Mouse (Mus musculus) forebrain, embryonic 11.5 days (tissue): ENCODE measurements around the gene Fgfr3. TPM values are rescaled to one million over a fixed set of nuclear protein-coding genes. Genes with fewer than 3 reads are reported as not detected.

Source experiments
- ATAC-seq: fragments of 200-750 bp; cut with Nextera tagmentation; replicated peaks from 2 replicates; pipeline ENCODE4 v1.8.0; 2017; ENCODE audit warnings: moderate TSS enrichment; ENCODE audit not compliant: low FRiP score
- DNase-seq: peaks from one replicate; pipeline ENCODE4 v3.0.0-alpha.2; 2017; ENCODE audit warnings: low spot score
- H3K27ac ChIP-seq: fragments of 300-500 bp; sonication (generic); 2 replicates; pipeline ENCODE4 v1.5.1; 2014; ENCODE audit warnings: low read depth, low read length
- H3K27me3 ChIP-seq: fragments of 300-500 bp; sonication (generic); 2 replicates; pipeline ENCODE4 v1.6.1; 2014; ENCODE audit warnings: mild to moderate bottlenecking, low read length, mixed read lengths; ENCODE audit not compliant: control insufficient read depth, insufficient read depth
- H3K36me3 ChIP-seq: fragments of 300-500 bp; sonication (generic); 2 replicates; pipeline ENCODE4 v1.6.1; 2014; ENCODE audit warnings: mild to moderate bottlenecking, low read length, moderate library complexity, mixed read lengths; ENCODE audit not compliant: control insufficient read depth, insufficient read depth
- H3K4me1 ChIP-seq: fragments of 300-500 bp; sonication (generic); replicated peaks from 2 replicates; pipeline ENCODE4 v1.6.1; 2014; ENCODE audit warnings: low read length, mixed read lengths; ENCODE audit not compliant: control insufficient read depth, insufficient read depth
- H3K4me2 ChIP-seq: fragments of 300-500 bp; sonication (generic); 2 replicates; pipeline ENCODE4 v1.6.1; 2014; ENCODE audit warnings: low read depth, mild to moderate bottlenecking, low read length, moderate library complexity, mixed read lengths; ENCODE audit not compliant: severe bottlenecking
- H3K4me3 ChIP-seq: fragments of 300-500 bp; sonication (generic); 2 replicates; pipeline ENCODE4 v1.5.1; 2014; ENCODE audit warnings: low read depth, low read length
- H3K9ac ChIP-seq: fragments of 300-500 bp; sonication (generic); 2 replicates; pipeline ENCODE4 v1.6.1; 2014; ENCODE audit warnings: low read length
- H3K9me3 ChIP-seq: fragments of 300-500 bp; sonication (generic); 2 replicates; pipeline ENCODE4 v1.6.1; 2016; ENCODE audit warnings: low read length, mixed read lengths; ENCODE audit not compliant: control insufficient read depth
- WGBS: fragments of 180-500 bp; shearing (Covaris S2); extraction: QIAGEN DNeasy Blood & Tissue Kit; methylation state at CpG from one replicate; pipeline ENCODE4 v1.1.7; 2014; 5-methylcytosine and 5-hydroxymethylcytosine counted together
- polyA plus RNA-seq: library from polyadenylated mRNA; unstranded; fragments of >200 nt; fragmentation: Nextera tagmentation; extraction: Ambion mirVana; gene quantifications from 2 replicates; pipeline ENCODE4 v1.2.1, GENCODE M21; 2014

Fgfr3 gene
- polyA plus RNA-seq, result 100 and 105 TPM in 2 replicates

- Histone ChIP-seq H3K9me3 (no peaks in the 10 kb centered on the region), H3K4me1 (peaks cover 26% of the 10 kb centered on the region), H3K27ac (peak within 1 kb of the TSS; percentile 75), H3K9ac (peak within 1 kb of the TSS; percentile 93), H3K4me2 (peak within 1 kb of the TSS; percentile 84), H3K27me3 (peaks cover 42% of the 10 kb centered on the region), H3K4me3 (peak within 1 kb of the TSS; percentile 69), H3K36me3 (no peaks in the 10 kb centered on the region; the same call in 1 of the 2 replicates)
- ATAC-seq (peak; percentile 79), DNase-seq (peak; percentile 88)
- WGBS, result under 1% methylated on average over 68 of the region's 73 CpGs
These were observed at the start of gene Fgfr3 for GRCm38 (mm10) chr5:33721541-33722265. Gene Fgfr3 (plus strand): TSS chr5:33721674.

GRCm38 (mm10) chr5:33674439-33674838 is 47.0 kb upstream of the Fgfr3 start:
- no peaks in the 10 kb centered on the region for H3K9me3 ChIP-seq
- peak overlapping the region; percentile 37; the same call in 1 of the 2 replicates for H3K27ac ChIP-seq
- no peak for ATAC-seq
- no peak for DNase-seq
- H3K4me2 ChIP-seq, result no peak overlapping the region
- peaks cover 8% of the 10 kb centered on the region; the same call in 1 of the 2 replicates for H3K36me3 ChIP-seq
- no peaks in the 10 kb centered on the region for H3K27me3 ChIP-seq
- peaks cover 14% of the 10 kb centered on the region; the same call in 1 of the 2 replicates for H3K4me1 ChIP-seq
- no peak overlapping the region for H3K4me3 ChIP-seq
- no peak overlapping the region; the same call in none of the 2 replicates for H3K9ac ChIP-seq
- WGBS, result 53% methylated on average over 3 of the region's 3 CpGs

DNA sequence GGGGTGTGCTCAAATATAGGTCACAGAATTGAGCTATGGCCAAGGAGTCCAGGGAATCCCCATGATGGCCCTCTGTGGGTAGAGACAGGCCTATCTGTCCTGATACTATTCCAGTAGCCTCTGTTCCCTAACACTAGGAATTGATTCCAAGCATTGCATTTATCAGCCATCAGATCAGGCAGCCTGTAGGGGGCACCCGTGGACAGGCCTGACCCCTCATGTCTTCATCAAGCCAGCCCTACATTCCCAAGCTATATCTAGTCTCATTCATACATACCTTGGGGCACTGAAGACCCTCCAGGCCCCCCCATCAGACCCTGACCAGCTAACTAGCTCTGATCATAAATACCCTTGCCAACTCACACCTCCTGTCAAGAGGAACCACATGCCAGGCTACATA is 45.5 kb upstream of the Fgfr3 start:
- H3K9ac ChIP-seq, result no peak overlapping the region
- H3K36me3 ChIP-seq, result peaks cover 3% of the 10 kb centered on the region; the same call in 1 of the 2 replicates
- H3K4me2 ChIP-seq, result no peak overlapping the region
- ATAC-seq, result no peak; the same call in 1 of the 2 replicates
- no peak overlapping the region for H3K4me3 ChIP-seq
- no peaks in the 10 kb centered on the region for H3K9me3 ChIP-seq
- peak; percentile 86 for DNase-seq
- 3% methylated on average over 1 of the region's 1 CpGs for WGBS
- H3K27ac ChIP-seq, result no peak overlapping the region
- no peaks in the 10 kb centered on the region for H3K27me3 ChIP-seq
- H3K4me1 ChIP-seq, result peaks cover 14% of the 10 kb centered on the region; the same call in 1 of the 2 replicates

DNA sequence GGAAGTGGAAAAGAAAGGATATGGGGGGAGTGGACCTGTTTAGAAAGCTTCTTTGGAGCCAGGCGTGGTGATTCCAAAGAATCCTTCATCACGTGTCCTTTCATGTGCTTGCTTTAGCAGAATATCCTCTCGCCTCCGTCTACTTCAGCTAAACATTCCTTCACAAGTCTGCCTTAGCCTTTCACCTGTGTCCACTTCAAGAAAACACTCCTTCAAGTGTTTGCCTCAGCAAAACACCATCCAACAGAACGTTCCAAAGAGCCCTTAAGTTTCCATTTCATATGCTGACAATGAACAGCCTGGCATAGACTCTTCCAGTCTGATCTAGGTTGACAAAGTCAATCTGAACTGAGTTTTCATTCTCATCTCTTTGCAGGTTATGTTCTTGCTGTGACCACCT is 43.2 kb upstream of the Fgfr3 start:
- no peaks in the 10 kb centered on the region for H3K27me3 ChIP-seq
- H3K9me3 ChIP-seq, result no peaks in the 10 kb centered on the region
- peaks cover 9% of the 10 kb centered on the region; the same call in 1 of the 2 replicates for H3K4me1 ChIP-seq
- DNase-seq (no peak), ATAC-seq (no peak)
- no peaks in the 10 kb centered on the region for H3K36me3 ChIP-seq
- no peak overlapping the region for H3K9ac ChIP-seq
- WGBS, result 89% methylated on average over 5 of the region's 5 CpGs
- no peak overlapping the region for H3K4me2 ChIP-seq
- no peak overlapping the region for H3K4me3 ChIP-seq
- H3K27ac ChIP-seq, result no peak overlapping the region

DNA sequence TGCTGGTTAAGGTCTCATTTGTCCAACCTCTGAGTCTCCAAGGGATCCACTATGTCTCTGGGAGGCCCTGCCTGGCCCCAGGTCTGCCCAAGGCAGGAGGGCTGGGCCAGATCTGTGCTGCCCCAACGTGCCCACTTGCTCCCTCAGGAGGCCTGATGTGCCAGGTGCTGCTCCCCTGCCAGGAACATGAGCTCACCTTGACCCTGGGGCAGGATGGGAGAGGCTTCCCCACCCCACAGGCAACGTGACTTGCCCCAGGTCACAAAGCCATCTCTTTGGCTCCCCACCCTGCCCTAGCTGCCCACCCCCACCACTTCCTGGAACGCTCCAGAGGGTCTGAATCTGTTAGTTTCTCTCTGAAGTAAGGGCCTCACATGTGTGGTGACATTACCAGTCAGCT is 40.4 kb upstream of the Fgfr3 start:
- Histone ChIP-seq H3K4me1 (no peaks in the 10 kb centered on the region), H3K4me2 (no peak overlapping the region), H3K27me3 (no peaks in the 10 kb centered on the region), H3K4me3 (no peak overlapping the region), H3K36me3 (no peaks in the 10 kb centered on the region), H3K9ac (no peak overlapping the region), H3K9me3 (no peaks in the 10 kb centered on the region), H3K27ac (no peak overlapping the region)
- DNase-seq (no peak), ATAC-seq (no peak)
- 61% methylated on average over 3 of the region's 3 CpGs for WGBS

- Histone ChIP-seq H3K9ac (no peak overlapping the region), H3K4me3 (no peak overlapping the region), H3K36me3 (no peaks in the 10 kb centered on the region), H3K4me2 (no peak overlapping the region), H3K4me1 (no peaks in the 10 kb centered on the region), H3K27me3 (peaks cover 3% of the 10 kb centered on the region; the same call in 1 of the 2 replicates), H3K27ac (no peak overlapping the region), H3K9me3 (no peaks in the 10 kb centered on the region)
- WGBS, result 85% methylated on average over 15 of the region's 15 CpGs
- DNase-seq (no peak), ATAC-seq (no peak)
These were observed 39.7 kb upstream of the Fgfr3 start for GRCm38 (mm10) chr5:33681611-33682388.

DNA sequence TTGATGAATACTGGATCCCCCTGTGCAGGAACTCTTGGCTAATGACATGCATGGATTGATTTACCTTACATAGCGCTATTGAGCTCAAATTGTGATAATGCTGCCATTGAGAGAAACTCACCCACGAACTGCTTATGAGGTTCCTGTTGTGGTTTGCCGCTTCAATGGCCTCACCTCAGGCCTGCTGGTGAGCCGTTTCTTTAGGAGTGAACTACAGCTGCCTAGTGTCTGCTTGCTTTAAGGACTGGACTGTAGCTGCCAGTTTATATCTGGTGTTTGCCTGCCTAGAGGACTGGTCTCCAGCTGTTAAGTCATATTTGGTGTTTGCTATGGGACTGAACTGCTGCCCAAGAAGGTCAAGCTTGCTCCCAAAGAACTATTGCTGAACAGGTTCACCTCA is 38.5 kb upstream of the Fgfr3 start:
- no peak overlapping the region for H3K27ac ChIP-seq
- WGBS, result 69% methylated on average over 4 of the region's 4 CpGs
- no peak overlapping the region for H3K9ac ChIP-seq
- H3K4me3 ChIP-seq, result no peak overlapping the region
- DNase-seq, result no peak
- H3K36me3 ChIP-seq, result no peaks in the 10 kb centered on the region
- H3K4me1 ChIP-seq, result no peaks in the 10 kb centered on the region
- no peak for ATAC-seq
- peaks cover 6% of the 10 kb centered on the region; the same call in 1 of the 2 replicates for H3K27me3 ChIP-seq
- H3K4me2 ChIP-seq, result no peak overlapping the region
- H3K9me3 ChIP-seq, result no peaks in the 10 kb centered on the region

DNA sequence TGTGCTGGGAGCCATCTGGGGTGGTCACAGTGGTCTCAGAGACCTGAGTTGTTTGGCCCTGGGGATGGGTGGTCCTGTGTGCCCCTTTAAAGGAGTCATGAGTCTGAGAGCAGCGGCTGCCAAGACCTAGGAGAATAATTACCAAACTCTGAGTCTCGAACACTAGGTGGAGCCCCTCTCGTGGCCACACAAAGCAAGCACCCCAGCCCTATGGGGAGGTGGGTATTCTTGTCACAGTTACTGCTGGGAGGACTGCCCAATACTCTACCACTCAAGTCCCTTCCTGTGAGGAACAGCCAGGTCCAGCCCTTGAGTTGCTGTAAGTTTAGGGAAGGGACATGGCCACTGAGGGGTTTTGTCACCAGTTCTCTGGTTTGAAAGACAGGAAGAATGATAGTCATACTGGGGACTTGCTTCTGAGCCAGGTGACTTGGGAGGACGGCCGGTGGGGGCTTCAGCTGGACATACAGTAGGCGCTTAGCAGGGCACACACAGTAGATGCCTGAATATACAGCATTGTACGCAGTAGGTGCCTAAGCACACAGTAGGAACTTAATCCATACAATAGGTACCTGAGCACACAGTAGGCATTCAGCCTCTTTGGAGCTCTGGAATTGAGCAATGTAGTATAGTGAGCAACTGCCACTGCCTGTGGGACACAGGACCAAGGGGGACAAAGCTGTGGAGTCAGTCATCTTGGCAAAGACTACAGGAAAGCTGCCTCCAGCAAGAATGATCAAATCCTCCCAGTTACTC is 37.4 kb upstream of the Fgfr3 start:
- peak; percentile 62 for ATAC-seq
- peak; percentile 78 for DNase-seq
- Histone ChIP-seq H3K27me3 (peaks cover 6% of the 10 kb centered on the region; the same call in 1 of the 2 replicates), H3K9me3 (no peaks in the 10 kb centered on the region), H3K36me3 (no peaks in the 10 kb centered on the region), H3K27ac (no peak overlapping the region), H3K4me2 (no peak overlapping the region), H3K9ac (no peak overlapping the region), H3K4me3 (no peak overlapping the region), H3K4me1 (peaks cover 7% of the 10 kb centered on the region)
- 45% methylated on average over 7 of the region's 7 CpGs for WGBS
